Mouse (Mus musculus) stomach, embryonic 14.5 days (tissue): Measurements from ENCODE around the gene Col9a3. TPM values are rescaled to one million over a fixed set of nuclear protein-coding genes. Genes with fewer than 3 reads are reported as not detected.
A peak's percentile ranks its signal among the peaks of the same experiment; 100 is the strongest.

ENCODE experiments used
- ATAC-seq: fragments of 200-750 bp; cut with Nextera tagmentation; 2 replicates; pipeline ENCODE4 v1.8.0; 2017; ENCODE audit warnings: low read depth, moderate TSS enrichment; ENCODE audit not compliant: insufficient number of reproducible peaks, insufficient read depth, low FRiP score
- H3K27ac ChIP-seq: fragments of 300-500 bp; sonication (generic); 2 replicates; pipeline ENCODE4 v1.5.1; 2014; ENCODE audit warnings: mild to moderate bottlenecking, low read length, moderate library complexity, mixed read lengths
- H3K27me3 ChIP-seq: fragments of 300-500 bp; sonication (generic); 2 replicates; pipeline ENCODE4 v1.6.1; 2014; ENCODE audit warnings: low read length, control low read depth, mixed read lengths; ENCODE audit not compliant: control insufficient read depth, insufficient read depth
- H3K36me3 ChIP-seq: fragments of 300-500 bp; sonication (generic); 2 replicates; pipeline ENCODE4 v1.6.1; 2014; ENCODE audit warnings: mild to moderate bottlenecking, control low read depth, low read length, moderate library complexity, mixed read lengths; ENCODE audit not compliant: control insufficient read depth, insufficient read depth
- H3K4me1 ChIP-seq: fragments of 300-500 bp; sonication (generic); 2 replicates; pipeline ENCODE4 v1.6.1; 2014; ENCODE audit warnings: low read length, control low read depth, mixed read lengths; ENCODE audit not compliant: control insufficient read depth, insufficient read depth
- H3K4me2 ChIP-seq: fragments of 300-500 bp; sonication (generic); replicated peaks from 2 replicates; pipeline ENCODE4 v1.6.1; 2014; ENCODE audit warnings: low read depth, low read length, control low read depth
- H3K4me3 ChIP-seq: fragments of 300-500 bp; sonication (generic); 2 replicates; pipeline ENCODE4 v1.5.1; 2014; ENCODE audit warnings: low read depth, low read length, control low read depth
- H3K9ac ChIP-seq: fragments of 300-500 bp; sonication (generic); replicated peaks from 2 replicates; pipeline ENCODE4 v1.6.1; 2014; ENCODE audit warnings: low read depth, mild to moderate bottlenecking, control low read depth, low read length, moderate library complexity, mixed read lengths
- H3K9me3 ChIP-seq: fragments of 300-500 bp; sonication (generic); 2 replicates; pipeline ENCODE4 v1.6.1; 2016; ENCODE audit warnings: low read depth, low read length, control low read depth; ENCODE audit not compliant: control insufficient read depth
- WGBS: fragments of 180-500 bp; shearing (Covaris S2); extraction: QIAGEN DNeasy Blood & Tissue Kit; methylation state at CpG from one replicate; pipeline ENCODE4 v1.1.7; 2014; 5-methylcytosine and 5-hydroxymethylcytosine counted together
- polyA plus RNA-seq: library from polyadenylated mRNA; unstranded; fragments of >200 nt; fragmentation: Nextera tagmentation; extraction: Ambion mirVana; gene quantifications from 2 replicates; pipeline ENCODE4 v1.2.1, GENCODE M21; 2014

Col9a3 gene
- polyA plus RNA-seq, 1 experiment from 2014 or later, result 6.9 TPM

GRCm38 (mm10) chr2:180598157-180598705 is 641 bp downstream of the Col9a3 start:
- H3K27me3 ChIP-seq, result no peaks in the 10 kb centered on the region; the same call in 1 of the 2 replicates
- WGBS, result 3% methylated on average over 38 of the region's 41 CpGs
- no peak overlapping the region for H3K9ac ChIP-seq
- no peak; the same call in 1 of the 2 replicates for ATAC-seq
- peak overlapping the region; percentile 48 for H3K4me2 ChIP-seq
- H3K9me3 ChIP-seq, result no peaks in the 10 kb centered on the region
- peaks cover 12% of the 10 kb centered on the region; the same call in 1 of the 2 replicates for H3K36me3 ChIP-seq
- no peak overlapping the region for H3K27ac ChIP-seq
- H3K4me1 ChIP-seq, result peaks cover 13% of the 10 kb centered on the region; the same call in 1 of the 2 replicates
- peak overlapping the region; percentile 22 for H3K4me3 ChIP-seq

GRCm38 (mm10) chr2:180600569-180601021 is 3.0 kb downstream of the Col9a3 start:
- no peaks in the 10 kb centered on the region for H3K9me3 ChIP-seq
- no peak overlapping the region for H3K9ac ChIP-seq
- H3K36me3 ChIP-seq, result no peaks in the 10 kb centered on the region
- no peak overlapping the region for H3K27ac ChIP-seq
- no peak overlapping the region for H3K4me2 ChIP-seq
- no peak for ATAC-seq
- H3K27me3 ChIP-seq, result no peaks in the 10 kb centered on the region; the same call in 1 of the 2 replicates
- H3K4me1 ChIP-seq, result peaks cover 13% of the 10 kb centered on the region; the same call in 1 of the 2 replicates
- H3K4me3 ChIP-seq, result no peak overlapping the region
- WGBS, result 22% methylated on average over 9 of the region's 9 CpGs

GRCm38 (mm10) chr2:180604781-180605180 is 7.2 kb downstream of the Col9a3 start:
- H3K27ac ChIP-seq, result no peak overlapping the region
- H3K4me1 ChIP-seq, result 0 out of 2 replicates have a peak, but pooled peaks cover 6% of the 10 kb centered on the region
- H3K4me3 ChIP-seq, result no peak overlapping the region
- no peaks in the 10 kb centered on the region for H3K36me3 ChIP-seq
- ATAC-seq, result no peak
- H3K9me3 ChIP-seq, result no peaks in the 10 kb centered on the region
- WGBS, result 58% methylated on average over 6 of the region's 6 CpGs
- H3K9ac ChIP-seq, result no peak overlapping the region
- H3K4me2 ChIP-seq, result no peak overlapping the region
- H3K27me3 ChIP-seq, result no peaks in the 10 kb centered on the region

GRCm38 (mm10) chr2:180610283-180610682 is 12.7 kb downstream of the Col9a3 start:
- H3K27ac ChIP-seq, result no peak overlapping the region
- ATAC-seq, result peak; percentile 56; the same call in 1 of the 2 replicates
- no peaks in the 10 kb centered on the region for H3K9me3 ChIP-seq

GRCm38 (mm10) chr2:180611882-180612281 is 14.3 kb downstream of the Col9a3 start:
- Histone ChIP-seq H3K36me3 (no peaks in the 10 kb centered on the region), H3K4me3 (no peak overlapping the region), H3K27ac (no peak overlapping the region), H3K4me1 (no peaks in the 10 kb centered on the region), H3K4me2 (no peak overlapping the region), H3K27me3 (no peaks in the 10 kb centered on the region), H3K9ac (no peak overlapping the region), H3K9me3 (no peaks in the 10 kb centered on the region)
- no peak for ATAC-seq
- WGBS, result 71% methylated on average over 2 of the region's 2 CpGs

More at GRCm38 (mm10) chr2:180610283-180610682, 12.7 kb downstream of the Col9a3 start:
- Histone ChIP-seq H3K4me1 (no peaks in the 10 kb centered on the region), H3K4me3 (no peak overlapping the region), H3K36me3 (no peaks in the 10 kb centered on the region), H3K9ac (no peak overlapping the region), H3K4me2 (no peak overlapping the region), H3K27me3 (no peaks in the 10 kb centered on the region)
- 69% methylated on average over 4 of the region's 4 CpGs for WGBS

GRCm38 (mm10) chr2:180641576-180642554 is 44.3 kb downstream of the Col9a3 start:
- ATAC-seq, result peak; percentile 65; the same call in 1 of the 2 replicates
- Histone ChIP-seq H3K36me3 (no peaks in the 10 kb centered on the region), H3K9ac (no peak overlapping the region), H3K9me3 (peaks cover 17% of the 10 kb centered on the region), H3K4me3 (peak overlapping the region; percentile 23), H3K4me1 (no peaks in the 10 kb centered on the region), H3K4me2 (peak overlapping the region; percentile 39), H3K27ac (no peak overlapping the region), H3K27me3 (peaks cover 25% of the 10 kb centered on the region)
- WGBS, result 2% methylated on average over 79 of the region's 112 CpGs

- Histone ChIP-seq H3K4me3 (peak within 1 kb of the TSS; percentile 23), H3K27ac (no peak within 1 kb of the TSS), H3K4me2 (peak within 1 kb of the TSS; percentile 39), H3K9ac (no peak within 1 kb of the TSS), H3K4me1 (no peaks in the 10 kb centered on the region), H3K27me3 (peaks cover 25% of the 10 kb centered on the region), H3K9me3 (peaks cover 17% of the 10 kb centered on the region), H3K36me3 (no peaks in the 10 kb centered on the region)
- peak; percentile 6; the same call in 1 of the 2 replicates for ATAC-seq
- 3% methylated on average over 48 of the region's 56 CpGs for WGBS
Measured at GRCm38 (mm10) chr2:180642555-180643260, 45.1 kb downstream of the Col9a3 start, which contains the start of gene Tcfl5. Gene Tcfl5, minus strand, starts transcription at chr2:180642708.

- Histone ChIP-seq H3K9me3 (peaks cover 17% of the 10 kb centered on the region), H3K27ac (no peak overlapping the region), H3K4me2 (no peak overlapping the region), H3K4me1 (no peaks in the 10 kb centered on the region), H3K36me3 (no peaks in the 10 kb centered on the region), H3K4me3 (no peak overlapping the region), H3K27me3 (peaks cover 25% of the 10 kb centered on the region), H3K9ac (no peak overlapping the region)
- ATAC-seq, result no peak
Measured at GRCm38 (mm10) chr2:180643626-180644025, 46.0 kb downstream of the Col9a3 start.
